Mouse (Mus musculus): ENCODE results near the gene Arhgap18. TPM values are rescaled to one million over a fixed set of nuclear protein-coding genes. Genes with fewer than 3 reads are reported as not detected.

Gene Arhgap18
- polyA plus RNA-seq, 1 experiment from 2014 or later = 28.8 TPM

DNA sequence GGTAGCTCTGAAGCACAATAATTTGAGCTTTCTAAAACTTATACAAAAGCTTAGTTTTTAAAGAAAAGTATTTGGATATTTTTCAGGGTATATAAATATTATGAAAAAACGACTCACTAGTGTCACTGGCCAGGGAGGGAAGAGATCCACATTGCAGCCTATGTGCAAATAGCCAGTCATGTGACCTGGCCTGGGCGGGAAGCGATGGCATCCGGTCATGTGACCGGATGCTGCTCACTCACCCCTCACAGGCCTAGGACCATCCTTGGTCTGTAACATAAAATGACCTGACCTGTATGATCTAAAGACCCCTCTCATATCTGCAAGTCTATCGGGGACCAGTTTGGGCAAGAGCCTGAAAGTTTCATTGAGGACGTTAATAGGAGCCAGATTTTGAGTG, 56.8 kb downstream of the Arhgap18 start:
- 0 out of 2 replicates have a peak, but pooled peaks cover 4% of the 10 kb centered on the region for H3K4me1 ChIP-seq (ENCODE audit: control insufficient read depth, insufficient read depth, low read length)
- ATAC-seq (ENCODE audit: low read depth) = no peak
- WGBS = 84% methylated on average over 7 of the region's 7 CpGs

GRCm38 (mm10) chr10:26810810-26811209, 57.6 kb downstream of the Arhgap18 start:
- H3K36me3 ChIP-seq (ENCODE audit: control insufficient read depth, insufficient read depth, low read length) = no peaks in the 10 kb centered on the region
- DNase-seq (ENCODE audit: low spot score) (no peak), ATAC-seq (ENCODE audit: low read depth) (no peak)
- H3K4me2 ChIP-seq (ENCODE audit: low read depth, low read length) = no peak overlapping the region
- WGBS = 74% methylated on average over 5 of the region's 5 CpGs
- no peaks in the 10 kb centered on the region for H3K9me3 ChIP-seq (ENCODE audit: control insufficient read depth, low read length)
- H3K27ac ChIP-seq (replicated peaks; ENCODE audit: low read depth, low read length) = no peak overlapping the region
- no peaks in the 10 kb centered on the region for H3K27me3 ChIP-seq (replicated peaks; ENCODE audit: control insufficient read depth, insufficient read depth, low read length)
- 0 out of 2 replicates have a peak, but pooled peaks cover 4% of the 10 kb centered on the region for H3K4me1 ChIP-seq (ENCODE audit: control insufficient read depth, insufficient read depth, low read length)
- H3K4me3 ChIP-seq (ENCODE audit: low read depth, low read length) = no peak overlapping the region
- H3K9ac ChIP-seq (ENCODE audit: low read depth, low read length) = no peak overlapping the region

More for the DNA sequence above, 56.8 kb downstream of the Arhgap18 start:
- Histone ChIP-seq H3K4me2 (ENCODE audit: low read depth, low read length) (no peak overlapping the region), H3K9me3 (ENCODE audit: control insufficient read depth, low read length) (no peaks in the 10 kb centered on the region), H3K36me3 (ENCODE audit: control insufficient read depth, insufficient read depth, low read length) (no peaks in the 10 kb centered on the region), H3K9ac (ENCODE audit: low read depth, low read length) (no peak overlapping the region), H3K27me3 (replicated peaks; ENCODE audit: control insufficient read depth, insufficient read depth, low read length) (no peaks in the 10 kb centered on the region), H3K4me3 (ENCODE audit: low read depth, low read length) (no peak overlapping the region), H3K27ac (replicated peaks; ENCODE audit: low read depth, low read length) (no peak overlapping the region)
- no peak for DNase-seq (ENCODE audit: low spot score)

- H3K4me3 ChIP-seq (ENCODE audit: low read depth, low read length) = no peak overlapping the region
- no peak overlapping the region for H3K9ac ChIP-seq (ENCODE audit: low read depth, low read length)
- no peaks in the 10 kb centered on the region for H3K9me3 ChIP-seq (ENCODE audit: control insufficient read depth, low read length)
- H3K27me3 ChIP-seq (replicated peaks; ENCODE audit: control insufficient read depth, insufficient read depth, low read length) = no peaks in the 10 kb centered on the region
- WGBS = 56% methylated on average over 4 of the region's 4 CpGs
- 0 out of 2 replicates have a peak, but pooled peaks cover 4% of the 10 kb centered on the region for H3K4me1 ChIP-seq (ENCODE audit: control insufficient read depth, insufficient read depth, low read length)
- no peak overlapping the region for H3K4me2 ChIP-seq (ENCODE audit: low read depth, low read length)
- ATAC-seq (ENCODE audit: low read depth) = no peak
- no peak overlapping the region for H3K27ac ChIP-seq (replicated peaks; ENCODE audit: low read depth, low read length)
- no peaks in the 10 kb centered on the region for H3K36me3 ChIP-seq (ENCODE audit: control insufficient read depth, insufficient read depth, low read length)
- no peak for DNase-seq (ENCODE audit: low spot score)
These were observed 58.1 kb downstream of the Arhgap18 start for GRCm38 (mm10) chr10:26811342-26811741.

DNA sequence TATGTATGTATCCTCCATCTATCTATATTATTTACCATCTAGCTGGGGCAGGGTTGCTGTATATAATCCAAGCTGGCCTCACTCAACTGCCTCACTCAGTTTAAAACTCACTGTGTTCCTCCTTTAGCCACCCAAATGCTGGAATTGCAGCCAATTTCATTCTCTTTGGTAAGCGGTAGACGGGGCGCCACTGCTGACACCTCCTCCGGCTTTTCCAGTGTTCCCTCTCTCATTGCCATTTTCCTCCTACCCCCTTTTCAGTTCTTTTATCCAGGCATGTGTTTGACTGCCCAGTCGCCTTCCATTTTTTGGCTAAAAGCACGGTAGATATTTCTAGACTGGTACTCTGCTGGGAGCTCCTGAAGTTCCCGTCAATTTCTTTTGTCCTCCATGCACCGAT, 62.4 kb downstream of the Arhgap18 start:
- 91% methylated on average over 8 of the region's 8 CpGs for WGBS
- H3K27me3 ChIP-seq (replicated peaks; ENCODE audit: control insufficient read depth, insufficient read depth, low read length) = no peaks in the 10 kb centered on the region
- H3K27ac ChIP-seq (replicated peaks; ENCODE audit: low read depth, low read length) = no peak overlapping the region
- H3K9me3 ChIP-seq (ENCODE audit: control insufficient read depth, low read length) = no peaks in the 10 kb centered on the region
- no peak overlapping the region for H3K9ac ChIP-seq (ENCODE audit: low read depth, low read length)
- H3K4me3 ChIP-seq (ENCODE audit: low read depth, low read length) = no peak overlapping the region
- H3K4me2 ChIP-seq (ENCODE audit: low read depth, low read length) = no peak overlapping the region
- no peak for DNase-seq (ENCODE audit: low spot score)
- H3K4me1 ChIP-seq (ENCODE audit: control insufficient read depth, insufficient read depth, low read length) = 0 out of 2 replicates have a peak, but pooled peaks cover 2% of the 10 kb centered on the region
- H3K36me3 ChIP-seq (ENCODE audit: control insufficient read depth, insufficient read depth, low read length) = no peaks in the 10 kb centered on the region
- no peak for ATAC-seq (ENCODE audit: low read depth)

DNA sequence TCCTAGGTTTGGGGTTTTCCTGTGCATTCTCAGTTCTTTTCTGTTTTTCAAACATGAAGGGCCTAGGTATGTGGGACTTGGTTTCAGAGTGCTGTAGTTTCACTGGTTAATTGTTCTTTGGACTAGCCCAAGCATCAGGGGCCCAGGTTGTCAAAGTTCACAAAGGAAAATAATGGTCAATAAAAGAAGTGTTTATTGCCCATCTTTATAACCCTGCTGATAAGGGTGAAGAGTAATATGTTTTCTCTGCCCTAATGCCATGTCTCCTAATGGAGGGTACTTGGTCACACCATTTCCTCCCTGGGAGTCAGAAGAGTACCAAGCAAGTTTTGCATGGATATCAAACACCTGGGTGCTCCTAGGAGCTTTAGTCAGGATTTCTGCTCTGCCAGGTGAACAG, 67.1 kb downstream of the Arhgap18 start:
- Histone ChIP-seq H3K9me3 (ENCODE audit: control insufficient read depth, low read length) (no peaks in the 10 kb centered on the region), H3K4me2 (ENCODE audit: low read depth, low read length) (no peak overlapping the region), H3K27me3 (replicated peaks; ENCODE audit: control insufficient read depth, insufficient read depth, low read length) (no peaks in the 10 kb centered on the region), H3K9ac (ENCODE audit: low read depth, low read length) (no peak overlapping the region), H3K27ac (replicated peaks; ENCODE audit: low read depth, low read length) (no peak overlapping the region), H3K4me1 (ENCODE audit: control insufficient read depth, insufficient read depth, low read length) (no peaks in the 10 kb centered on the region), H3K36me3 (ENCODE audit: control insufficient read depth, insufficient read depth, low read length) (no peaks in the 10 kb centered on the region), H3K4me3 (ENCODE audit: low read depth, low read length) (no peak overlapping the region)
- DNase-seq (ENCODE audit: low spot score) (no peak), ATAC-seq (ENCODE audit: low read depth) (no peak)

- Histone ChIP-seq H3K4me3 (ENCODE audit: low read depth, low read length) (no peak overlapping the region), H3K4me2 (ENCODE audit: low read depth, low read length) (no peak overlapping the region), H3K27me3 (replicated peaks; ENCODE audit: control insufficient read depth, insufficient read depth, low read length) (no peaks in the 10 kb centered on the region), H3K27ac (replicated peaks; ENCODE audit: low read depth, low read length) (no peak overlapping the region), H3K9ac (ENCODE audit: low read depth, low read length) (no peak overlapping the region), H3K4me1 (ENCODE audit: control insufficient read depth, insufficient read depth, low read length) (no peaks in the 10 kb centered on the region), H3K36me3 (ENCODE audit: control insufficient read depth, insufficient read depth, low read length) (no peaks in the 10 kb centered on the region), H3K9me3 (ENCODE audit: control insufficient read depth, low read length) (no peaks in the 10 kb centered on the region)
- DNase-seq (ENCODE audit: low spot score) (no peak), ATAC-seq (ENCODE audit: low read depth) (no peak)
- 50% methylated on average over 1 of the region's 1 CpGs for WGBS
These were observed 67.7 kb downstream of the Arhgap18 start for GRCm38 (mm10) chr10:26820936-26821335.

GRCm38 (mm10) chr10:26823997-26824396, 70.8 kb downstream of the Arhgap18 start:
- Histone ChIP-seq H3K36me3 (ENCODE audit: control insufficient read depth, insufficient read depth, low read length) (no peaks in the 10 kb centered on the region), H3K4me2 (ENCODE audit: low read depth, low read length) (no peak overlapping the region), H3K9me3 (ENCODE audit: control insufficient read depth, low read length) (no peaks in the 10 kb centered on the region), H3K27ac (replicated peaks; ENCODE audit: low read depth, low read length) (no peak overlapping the region), H3K27me3 (replicated peaks; ENCODE audit: control insufficient read depth, insufficient read depth, low read length) (no peaks in the 10 kb centered on the region), H3K4me1 (ENCODE audit: control insufficient read depth, insufficient read depth, low read length) (0 out of 2 replicates have a peak, but pooled peaks cover 9% of the 10 kb centered on the region), H3K4me3 (ENCODE audit: low read depth, low read length) (no peak overlapping the region), H3K9ac (ENCODE audit: low read depth, low read length) (no peak overlapping the region)
- 59% methylated on average over 5 of the region's 5 CpGs for WGBS
- no peak; the same call in 1 of the 2 replicates for ATAC-seq (ENCODE audit: low read depth)
- DNase-seq (ENCODE audit: low spot score) = no peak

DNA sequence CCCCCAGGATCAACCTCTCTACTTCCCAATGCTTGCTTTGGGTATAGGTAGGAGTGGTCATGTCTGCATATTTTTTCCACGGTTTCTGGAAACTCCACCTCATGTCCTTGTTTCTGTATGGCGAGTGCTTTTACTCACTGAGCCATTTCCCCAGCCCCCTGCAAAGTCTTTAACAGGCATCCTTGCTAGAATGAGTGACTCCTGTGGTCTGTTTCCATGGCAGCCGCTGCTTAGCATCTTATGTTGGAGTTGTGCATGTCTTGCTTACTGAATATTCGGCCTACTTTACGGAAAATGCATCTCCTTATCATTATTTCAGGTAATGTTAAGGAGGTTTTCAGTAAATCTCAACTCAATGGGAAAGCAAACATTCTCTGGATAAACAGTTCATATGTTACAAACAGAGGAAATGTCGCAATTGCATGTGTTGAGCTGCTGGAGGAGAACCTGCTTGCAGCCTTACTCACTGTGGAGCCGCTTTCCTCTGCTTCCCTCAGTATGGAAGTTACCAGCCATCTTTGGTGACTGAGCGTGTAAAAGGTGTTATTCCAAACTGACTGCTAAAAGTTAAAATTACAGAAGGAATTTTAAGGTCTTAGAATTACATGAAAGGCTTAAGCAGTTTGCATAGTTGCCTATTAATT, 72.1 kb downstream of the Arhgap18 start:
- H3K9ac ChIP-seq (ENCODE audit: low read depth, low read length) = no peak overlapping the region
- ATAC-seq (ENCODE audit: low read depth) (no peak), DNase-seq (ENCODE audit: low spot score) (no peak)
- no peaks in the 10 kb centered on the region for H3K9me3 ChIP-seq (ENCODE audit: control insufficient read depth, low read length)
- no peaks in the 10 kb centered on the region for H3K36me3 ChIP-seq (ENCODE audit: control insufficient read depth, insufficient read depth, low read length)
- no peak overlapping the region for H3K27ac ChIP-seq (replicated peaks; ENCODE audit: low read depth, low read length)
- H3K4me3 ChIP-seq (ENCODE audit: low read depth, low read length) = no peak overlapping the region
- 0 out of 2 replicates have a peak, but pooled peaks cover 9% of the 10 kb centered on the region for H3K4me1 ChIP-seq (ENCODE audit: control insufficient read depth, insufficient read depth, low read length)
- H3K27me3 ChIP-seq (replicated peaks; ENCODE audit: control insufficient read depth, insufficient read depth, low read length) = no peaks in the 10 kb centered on the region
- 75% methylated on average over 8 of the region's 8 CpGs for WGBS
- no peak overlapping the region for H3K4me2 ChIP-seq (ENCODE audit: low read depth, low read length)

DNA sequence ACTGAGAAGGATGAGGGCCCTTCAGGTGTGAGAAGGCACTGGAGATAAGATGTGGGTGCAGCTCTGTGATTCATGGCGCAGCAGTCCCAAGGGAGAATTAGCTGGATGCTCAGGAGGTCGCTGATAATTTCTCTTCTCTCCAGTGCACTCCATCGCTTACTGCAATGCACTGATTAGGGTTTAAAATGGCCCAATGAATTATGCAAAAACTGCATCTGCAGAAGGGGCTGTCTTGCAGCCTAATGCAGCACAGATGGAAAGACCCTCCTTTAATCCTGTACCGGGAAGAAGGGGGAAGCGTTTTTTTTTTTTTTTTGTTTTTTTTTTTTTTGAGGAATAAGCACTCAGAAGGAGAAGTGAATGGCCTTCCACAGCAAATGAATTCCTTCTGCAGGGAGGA, 74.1 kb downstream of the Arhgap18 start:
- Histone ChIP-seq H3K4me2 (ENCODE audit: low read depth, low read length) (no peak overlapping the region), H3K9ac (ENCODE audit: low read depth, low read length) (no peak overlapping the region), H3K4me1 (ENCODE audit: control insufficient read depth, insufficient read depth, low read length) (0 out of 2 replicates have a peak, but pooled peaks cover 9% of the 10 kb centered on the region), H3K27ac (replicated peaks; ENCODE audit: low read depth, low read length) (no peak overlapping the region), H3K36me3 (ENCODE audit: control insufficient read depth, insufficient read depth, low read length) (no peaks in the 10 kb centered on the region), H3K9me3 (ENCODE audit: control insufficient read depth, low read length) (no peaks in the 10 kb centered on the region), H3K27me3 (replicated peaks; ENCODE audit: control insufficient read depth, insufficient read depth, low read length) (no peaks in the 10 kb centered on the region), H3K4me3 (ENCODE audit: low read depth, low read length) (no peak overlapping the region)
- DNase-seq (ENCODE audit: low spot score) (no peak), ATAC-seq (ENCODE audit: low read depth) (no peak)
- 27% methylated on average over 5 of the region's 5 CpGs for WGBS

Measured in embryonic facial prominence, embryonic 14.5 days (tissue).